Mouse (Mus musculus): ENCODE measurements around the gene Nbl1. TPM values are rescaled to one million over a fixed set of nuclear protein-coding genes. Genes with fewer than 3 reads are reported as not detected.

Nbl1 gene
- total and polyA plus RNA-seq, 3 experiments, result 0.89 to 2.0 (median 1.5) TPM

- H3K36me3 ChIP-seq (replicated peaks in 1 of 2; ENCODE audit: control insufficient read depth in 1 of 2, insufficient read depth in 1 of 2, low read length in 1 of 2), result peaks cover 3 to 31% of the 10 kb centered on the region in 2 experiments
- no peak for TF ChIP-seq CHD2 (IDR thresholded peaks at IDR 0.05; ENCODE audit: low read length)
- no peak for TF ChIP-seq E2F4 (IDR thresholded peaks at IDR 0.05; ENCODE audit: insufficient replicate concordance, low read depth, low read length)
- TF ChIP-seq KAT2A (IDR thresholded peaks at IDR 0.05; ENCODE audit: insufficient replicate concordance, low read length), result no peak
- TF ChIP-seq CTCF (conservative IDR thresholded peaks at IDR 0.05 in 1 of 2, IDR thresholded peaks at IDR 0.05 in 1 of 2; ENCODE audit: low read depth in 2 of 2, low read length in 2 of 2), result no peak
- TF ChIP-seq MAX (IDR thresholded peaks at IDR 0.05; ENCODE audit: low read length), result no peak
- H3K27ac ChIP-seq (ENCODE audit: insufficient read depth, low read depth), result no peak overlapping the region
- no peak overlapping the region for H3K9ac ChIP-seq (ENCODE audit: insufficient read depth, low read depth)
- no peak overlapping the region for H3K4me2 ChIP-seq (ENCODE audit: insufficient read depth, low read depth, poor library complexity, severe bottlenecking)
- dilution Hi-C loops (cut with MboI; ENCODE audit: extremely low pct_ligation_motif_present, extremely low pct_unique_long_range_greater_than_20kb, low sequenced_read_pairs) (no loop called here), in situ Hi-C loops (cut with MboI; ENCODE audit: low pct_ligation_motif_present, low pct_unique_long_range_greater_than_20kb, low sequenced_read_pairs) (no loop called here)
- DNase-seq (ENCODE audit: extremely low read depth), result no peak
- peaks cover 10% of the 10 kb centered on the region for H3K9me3 ChIP-seq (replicated peaks; ENCODE audit: low read length)
- no peaks in the 10 kb centered on the region for H3K27me3 ChIP-seq (replicated peaks)
- H3K79me2 ChIP-seq (replicated peaks; ENCODE audit: control insufficient read depth, extremely low read depth, insufficient read depth, poor library complexity, severe bottlenecking), result peaks cover 93% of the 10 kb centered on the region
- no peak overlapping the region for H3K4me3 ChIP-seq (replicated peaks in 1 of 3; ENCODE audit: low read depth in 2 of 3, low read length in 2 of 3, poor library complexity in 1 of 3)
- H3K4me1 ChIP-seq (ENCODE audit: control insufficient read depth in 1 of 2, insufficient read depth in 2 of 2), result peaks cover 6 to 54% of the 10 kb centered on the region in 2 experiments
These were observed 32.1 kb upstream of the Nbl1 start for GRCm38 (mm10) chr4:139124940-139125339.

GRCm38 (mm10) chr4:139122557-139122956 is 29.8 kb upstream of the Nbl1 start:
- H3K79me2 ChIP-seq (replicated peaks; ENCODE audit: control insufficient read depth, extremely low read depth, insufficient read depth, poor library complexity, severe bottlenecking), result peaks cover 91% of the 10 kb centered on the region
- no peaks in the 10 kb centered on the region for H3K27me3 ChIP-seq (replicated peaks)
- peaks cover 4 to 50% of the 10 kb centered on the region in 2 experiments; a peak in 3 of 4 replicates for H3K4me1 ChIP-seq (ENCODE audit: control insufficient read depth in 1 of 2, insufficient read depth in 2 of 2)
- in situ Hi-C loops (cut with MboI; ENCODE audit: low pct_ligation_motif_present, low pct_unique_long_range_greater_than_20kb, low sequenced_read_pairs) (no loop called here), dilution Hi-C loops (cut with MboI; ENCODE audit: extremely low pct_ligation_motif_present, extremely low pct_unique_long_range_greater_than_20kb, low sequenced_read_pairs) (no loop called here)
- peaks cover 3 to 39% of the 10 kb centered on the region in 2 experiments for H3K36me3 ChIP-seq (replicated peaks in 1 of 2; ENCODE audit: control insufficient read depth in 1 of 2, insufficient read depth in 1 of 2, low read length in 1 of 2)
- DNase-seq (ENCODE audit: extremely low read depth), result no peak
- H3K4me3 ChIP-seq (replicated peaks in 1 of 3; ENCODE audit: low read depth in 2 of 3, low read length in 2 of 3, poor library complexity in 1 of 3), result no peak overlapping the region
- H3K9ac ChIP-seq (ENCODE audit: insufficient read depth, low read depth), result no peak overlapping the region
- no peak for TF ChIP-seq UBTF (IDR thresholded peaks at IDR 0.05; ENCODE audit: low read depth, low read length)
- no peak for TF ChIP-seq USF1 (IDR thresholded peaks at IDR 0.05; ENCODE audit: low read depth, low read length)
- no peak for TF ChIP-seq NRF1 (IDR thresholded peaks at IDR 0.05; ENCODE audit: low read depth, low read length)
- H3K4me2 ChIP-seq (ENCODE audit: insufficient read depth, low read depth, poor library complexity, severe bottlenecking), result no peak overlapping the region
- H3K27ac ChIP-seq (ENCODE audit: insufficient read depth, low read depth), result no peak overlapping the region
- H3K9me3 ChIP-seq (replicated peaks; ENCODE audit: low read length), result peaks cover 10% of the 10 kb centered on the region

- Histone ChIP-seq H3K27me3 (replicated peaks) (no peaks in the 10 kb centered on the region), H3K27ac (ENCODE audit: insufficient read depth, low read depth) (no peak overlapping the region), H3K4me2 (ENCODE audit: insufficient read depth, low read depth, poor library complexity, severe bottlenecking) (no peak overlapping the region), H3K9me3 (replicated peaks; ENCODE audit: low read length) (no peaks in the 10 kb centered on the region), H3K36me3 (replicated peaks in 1 of 2; ENCODE audit: control insufficient read depth in 1 of 2, insufficient read depth in 1 of 2, low read length in 1 of 2) (peaks cover 0 to 37% of the 10 kb centered on the region in 2 experiments), H3K79me2 (replicated peaks; ENCODE audit: control insufficient read depth, extremely low read depth, insufficient read depth, poor library complexity, severe bottlenecking) (peaks cover 91% of the 10 kb centered on the region), H3K9ac (ENCODE audit: insufficient read depth, low read depth) (no peak overlapping the region), H3K4me3 (replicated peaks in 1 of 3; ENCODE audit: low read depth in 2 of 3, low read length in 2 of 3, poor library complexity in 1 of 3) (no peak overlapping the region), H3K4me1 (ENCODE audit: control insufficient read depth in 1 of 2, insufficient read depth in 2 of 2) (peaks cover 6 to 54% of the 10 kb centered on the region in 2 experiments)
- TF ChIP-seq PAX5 (IDR thresholded peaks at IDR 0.05; ENCODE audit: low read length), result no peak
- no peak for TF ChIP-seq MAZ (IDR thresholded peaks at IDR 0.05; ENCODE audit: low read depth, low read length)
- TF ChIP-seq ZNF384 (IDR thresholded peaks at IDR 0.05; ENCODE audit: low read depth, low read length), result no peak
- no peak for TF ChIP-seq GABPA (IDR thresholded peaks at IDR 0.05; ENCODE audit: insufficient replicate concordance, low read depth, low read length)
- no peak for TF ChIP-seq E2F4 (IDR thresholded peaks at IDR 0.05; ENCODE audit: insufficient replicate concordance, low read depth, low read length)
- TF ChIP-seq POLR2AphosphoS2 (IDR thresholded peaks at IDR 0.05; ENCODE audit: low read depth, low read length), result no peak
- TF ChIP-seq MXI1 (IDR thresholded peaks at IDR 0.05; ENCODE audit: low read depth, low read length), result no peak
- no peak for TF ChIP-seq NRF1 (IDR thresholded peaks at IDR 0.05; ENCODE audit: low read depth, low read length)
- no peak for TF ChIP-seq KAT2A (IDR thresholded peaks at IDR 0.05; ENCODE audit: insufficient replicate concordance, low read length)
- TF ChIP-seq EP300 (IDR thresholded peaks at IDR 0.05; ENCODE audit: low read length), result no peak
- no peak for TF ChIP-seq NELFE (IDR thresholded peaks at IDR 0.05; ENCODE audit: low read depth, low read length)
- no peak for TF ChIP-seq ZMIZ1 (IDR thresholded peaks at IDR 0.05; ENCODE audit: low read depth, low read length)
- no peak for TF ChIP-seq JUND (conservative IDR thresholded peaks at IDR 0.05; ENCODE audit: low read depth, low read length)
- no peak for TF ChIP-seq MEF2A (IDR thresholded peaks at IDR 0.05; ENCODE audit: borderline replicate concordance, low read depth, low read length)
- TF ChIP-seq JUN (IDR thresholded peaks at IDR 0.05; ENCODE audit: insufficient read depth, low read depth, low read length), result no peak
- no peak for TF ChIP-seq BHLHE40 (IDR thresholded peaks at IDR 0.05; ENCODE audit: low read depth, low read length)
- TF ChIP-seq RCOR1 (conservative IDR thresholded peaks at IDR 0.05; ENCODE audit: low read depth, low read length), result no peak
- in situ Hi-C loops (cut with MboI; ENCODE audit: low pct_ligation_motif_present, low pct_unique_long_range_greater_than_20kb, low sequenced_read_pairs), result no loop called here
- dilution Hi-C loops (cut with MboI; ENCODE audit: extremely low pct_ligation_motif_present, extremely low pct_unique_long_range_greater_than_20kb, low sequenced_read_pairs), result no loop called here
- no peak for DNase-seq (ENCODE audit: extremely low read depth)
These were observed 28.2 kb upstream of the Nbl1 start for GRCm38 (mm10) chr4:139120998-139121397.
